Mouse (Mus musculus): ENCODE results near the gene Btn2a2. TPM values are rescaled to one million over a fixed set of nuclear protein-coding genes. Genes with fewer than 3 reads are reported as not detected.

Gene Btn2a2
- total RNA-seq, 4 experiments from 2014 or later, result not detected

DNA sequence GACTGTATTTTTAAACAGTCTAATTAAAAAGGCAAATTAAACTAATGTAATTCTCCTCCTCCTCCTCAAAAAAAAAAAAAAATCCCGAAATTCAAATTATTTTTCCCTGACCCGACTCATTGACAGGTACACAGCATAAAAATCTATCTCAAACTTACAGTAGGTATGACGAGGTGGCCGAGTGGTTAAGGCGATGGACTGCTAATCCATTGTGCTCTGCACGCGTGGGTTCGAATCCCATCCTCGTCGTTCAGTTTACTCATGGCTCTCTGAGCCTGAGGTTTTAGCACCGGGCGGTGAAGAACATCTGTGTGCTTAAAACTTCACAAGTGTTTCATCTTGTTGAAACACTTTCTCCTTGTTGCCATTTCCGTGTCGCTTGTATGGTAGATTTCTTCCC is 33.0 kb upstream of the Btn2a2 start:
- peak; percentile 77 for DNase-seq

DNA sequence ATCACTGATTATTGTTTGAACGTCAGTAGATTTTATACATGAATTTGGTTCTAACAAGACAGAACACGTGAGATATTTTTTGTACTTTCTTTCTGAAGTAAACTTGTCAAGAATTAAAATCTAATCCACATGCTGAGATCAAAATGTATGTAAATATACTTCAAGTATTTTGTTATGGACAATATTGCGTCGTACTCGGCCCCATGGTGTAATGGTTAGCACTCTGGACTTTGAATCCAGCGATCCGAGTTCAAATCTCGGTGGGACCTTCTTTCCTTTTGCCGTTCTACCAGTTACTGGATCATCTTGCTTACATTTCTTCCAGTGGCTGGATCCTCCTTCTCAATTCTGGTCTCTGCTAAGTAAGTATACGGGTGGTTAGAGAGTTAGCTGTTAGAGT is 30.8 kb upstream of the Btn2a2 start:
- peak; percentile 77 for DNase-seq

DNA sequence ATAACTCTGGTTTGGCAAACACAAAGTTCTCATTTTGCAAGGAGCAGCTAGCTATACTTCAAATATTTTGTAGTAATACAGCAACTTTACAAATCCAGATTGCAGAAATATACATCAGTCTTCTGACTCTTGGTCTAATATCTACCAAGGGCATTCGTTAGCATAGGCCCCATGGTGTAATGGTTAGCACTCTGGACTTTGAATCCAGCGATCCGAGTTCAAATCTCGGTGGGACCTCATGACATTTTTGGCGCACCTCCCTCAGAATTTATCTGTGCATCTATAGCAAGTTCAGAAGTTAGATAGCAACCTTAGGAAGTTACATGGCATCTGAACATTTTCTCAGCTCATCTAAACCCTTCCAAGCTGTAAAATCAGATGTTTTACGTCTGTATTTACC is 30.2 kb upstream of the Btn2a2 start:
- DNase-seq, result peak; percentile 70

- DNase-seq, result no peak
Measured at GRCm38 (mm10) chr13:23518295-23518603, 29.6 kb upstream of the Btn2a2 start.

DNA sequence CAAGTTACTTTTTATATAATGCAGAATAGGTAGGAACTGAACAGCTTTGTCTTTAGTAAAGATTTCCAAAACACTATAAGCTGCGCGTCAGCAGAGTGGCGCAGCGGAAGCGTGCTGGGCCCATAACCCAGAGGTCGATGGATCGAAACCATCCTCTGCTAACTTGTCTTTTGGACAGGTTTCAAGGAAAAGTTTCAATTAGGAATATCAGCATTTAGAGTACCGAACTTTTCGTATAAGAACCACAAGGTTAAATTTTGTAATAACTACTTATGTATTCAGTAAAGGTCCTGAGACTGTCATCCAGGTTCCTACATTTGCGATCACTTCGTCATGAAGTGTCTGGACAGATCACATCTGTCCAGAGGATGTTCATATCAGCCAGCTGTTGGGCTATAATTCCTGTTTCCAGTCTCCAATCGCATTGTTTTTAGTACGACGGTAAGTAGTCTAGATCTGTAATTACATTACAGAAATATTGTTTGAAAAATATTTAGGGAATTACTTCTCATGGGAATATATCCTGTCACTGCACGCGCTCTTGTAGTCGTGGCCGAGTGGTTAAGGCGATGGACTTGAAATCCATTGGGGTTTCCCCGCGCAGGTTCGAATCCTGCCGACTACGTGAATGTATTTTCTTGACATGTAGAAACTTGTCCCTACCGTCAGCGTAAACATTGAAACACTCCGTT is 29.1 kb upstream of the Btn2a2 start:
- peak; percentile 86 for DNase-seq

DNA sequence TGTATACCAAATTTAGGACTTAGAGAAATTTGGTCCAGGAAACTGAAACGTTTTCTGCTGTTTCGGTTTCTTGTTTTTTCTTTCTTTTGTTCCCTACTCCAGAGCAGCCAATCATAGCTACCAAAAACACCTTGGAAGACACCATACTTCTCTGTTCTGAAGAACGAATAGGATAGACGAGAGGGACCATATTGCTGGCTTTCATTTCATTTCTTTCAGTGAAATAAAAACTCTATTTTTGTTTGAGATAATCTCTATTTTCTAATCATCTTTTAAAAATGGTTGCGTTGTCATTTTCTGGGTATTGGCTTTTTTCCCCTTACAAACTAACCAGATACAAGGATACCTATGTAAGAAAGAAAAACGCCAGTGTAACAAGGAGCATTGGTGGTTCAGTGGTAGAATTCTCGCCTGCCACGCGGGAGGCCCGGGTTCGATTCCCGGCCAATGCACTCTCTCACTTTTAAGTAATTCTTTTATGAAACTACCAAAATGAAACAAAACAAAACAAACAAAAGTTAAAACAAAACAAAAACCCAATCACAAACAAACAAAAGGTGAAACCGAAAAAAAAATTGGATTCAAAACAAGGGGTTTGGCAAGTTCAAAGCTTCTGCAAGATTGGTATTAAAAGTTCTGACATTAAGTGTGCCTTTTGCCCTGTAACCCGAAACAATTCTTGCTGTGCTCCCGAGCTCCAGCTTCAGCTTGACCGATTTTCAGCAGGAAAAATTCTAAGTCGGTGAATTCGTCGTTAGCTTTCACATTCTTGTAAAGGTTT is 28.4 kb upstream of the Btn2a2 start:
- DNase-seq, result peak; percentile 48

- no peak for DNase-seq
Measured at GRCm38 (mm10) chr13:23515826-23516620, 27.4 kb upstream of the Btn2a2 start.

- DNase-seq, result no peak
Measured at GRCm38 (mm10) chr13:23515281-23515680, 26.6 kb upstream of the Btn2a2 start.

- no peak for DNase-seq
Measured at GRCm38 (mm10) chr13:23513517-23513916, 24.9 kb upstream of the Btn2a2 start.

GRCm38 (mm10) chr13:23510127-23510526 is 21.5 kb upstream of the Btn2a2 start:
- DNase-seq, result no peak

DNA sequence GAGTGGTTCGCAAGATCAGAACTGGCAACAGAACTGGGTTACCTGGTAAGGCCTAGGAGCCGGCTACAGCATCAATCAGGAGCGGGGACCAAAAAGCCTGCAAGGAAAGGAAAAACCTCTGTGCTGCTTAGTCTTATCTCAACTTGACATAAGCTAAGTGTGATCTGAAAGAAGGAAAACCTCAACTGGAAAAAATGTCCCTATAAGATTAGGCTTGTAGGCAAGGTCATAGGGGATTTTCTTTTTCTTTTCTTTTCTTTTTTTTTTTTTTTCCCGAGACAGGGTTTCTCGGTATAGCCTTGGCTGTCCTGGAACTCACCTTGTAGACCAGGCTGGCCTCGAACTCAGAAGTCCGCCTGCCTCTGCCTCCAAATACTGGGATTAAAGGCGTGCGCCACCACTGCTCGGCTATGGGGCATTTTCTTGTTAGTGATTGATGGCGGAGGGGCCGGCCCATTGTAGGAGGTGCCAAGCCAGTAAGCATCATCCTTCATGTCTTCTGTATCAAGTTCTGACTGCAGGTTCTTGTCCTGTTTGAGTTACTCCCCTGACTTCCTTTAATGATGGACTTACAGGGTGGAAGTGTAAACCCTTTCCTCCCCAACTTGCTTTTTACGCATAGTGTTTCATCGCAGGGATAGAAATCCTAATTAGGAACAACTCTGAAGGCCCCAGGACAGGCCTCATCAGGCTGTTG is 18.3 kb upstream of the Btn2a2 start:
- no peak for DNase-seq

DNA sequence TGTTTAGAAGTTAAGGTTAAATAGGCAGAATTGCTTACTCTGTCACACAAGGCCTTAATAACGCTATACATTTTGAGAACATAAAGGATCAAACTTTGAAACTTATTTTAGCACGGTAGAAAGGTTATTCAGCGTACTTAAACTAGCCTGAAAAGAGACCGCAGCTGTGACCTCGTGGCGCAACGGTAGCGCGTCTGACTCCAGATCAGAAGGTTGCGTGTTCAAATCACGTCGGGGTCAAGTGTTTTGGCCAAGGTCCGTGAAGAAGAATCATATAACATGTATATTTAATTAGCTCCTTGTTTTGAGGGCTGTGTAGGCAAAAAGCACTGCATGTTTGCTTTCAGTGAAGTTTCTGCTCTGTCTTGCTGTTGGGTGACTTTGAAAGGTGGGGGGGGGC is 17.7 kb upstream of the Btn2a2 start:
- DNase-seq, result peak; percentile 26

- no peak for DNase-seq
Measured at GRCm38 (mm10) chr13:23505662-23506345, 17.1 kb upstream of the Btn2a2 start.

GRCm38 (mm10) chr13:23503797-23504196 is 15.1 kb upstream of the Btn2a2 start:
- no peak for DNase-seq

DNA sequence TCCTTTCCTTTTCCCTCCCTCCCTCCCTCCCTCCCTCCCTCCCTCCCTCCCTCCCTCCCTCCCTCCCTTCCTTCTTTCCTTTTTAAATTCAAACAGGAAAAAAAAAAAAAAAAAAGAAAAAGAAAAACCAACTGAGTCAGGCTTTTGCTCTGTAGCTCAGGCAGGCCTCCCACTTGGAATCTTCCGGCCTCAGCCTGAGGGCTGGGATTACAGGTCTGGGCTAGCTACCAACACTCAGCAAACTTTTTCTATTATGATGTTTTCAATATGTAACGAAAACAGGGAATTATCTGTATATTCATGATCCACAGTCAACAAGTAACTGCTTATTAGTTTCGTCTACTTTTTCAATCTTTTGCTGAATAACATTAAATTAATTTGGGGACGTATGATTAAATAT is 14.3 kb upstream of the Btn2a2 start:
- DNase-seq, result no peak

- DNase-seq, result no peak
Measured at GRCm38 (mm10) chr13:23502031-23502567, 13.4 kb upstream of the Btn2a2 start.

DNA sequence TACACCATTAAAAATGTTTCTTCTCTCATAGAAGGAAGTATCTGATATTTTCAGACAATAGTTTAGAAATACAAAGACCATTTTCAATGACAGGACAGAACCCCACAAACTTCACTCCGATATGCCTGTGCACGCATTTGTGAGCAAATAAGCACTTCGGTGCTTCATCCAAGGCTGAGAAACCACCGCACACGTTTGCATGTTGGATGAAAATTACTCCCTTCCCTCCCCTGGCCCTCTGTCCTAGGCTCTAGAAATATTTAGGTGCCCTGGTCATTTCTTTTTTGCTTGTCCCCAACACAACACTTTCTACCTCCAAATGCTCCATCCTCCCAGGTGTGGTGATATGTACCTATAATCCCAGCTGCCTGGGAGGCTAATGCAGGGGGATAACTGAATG is 12.9 kb upstream of the Btn2a2 start:
- no peak for DNase-seq

DNA sequence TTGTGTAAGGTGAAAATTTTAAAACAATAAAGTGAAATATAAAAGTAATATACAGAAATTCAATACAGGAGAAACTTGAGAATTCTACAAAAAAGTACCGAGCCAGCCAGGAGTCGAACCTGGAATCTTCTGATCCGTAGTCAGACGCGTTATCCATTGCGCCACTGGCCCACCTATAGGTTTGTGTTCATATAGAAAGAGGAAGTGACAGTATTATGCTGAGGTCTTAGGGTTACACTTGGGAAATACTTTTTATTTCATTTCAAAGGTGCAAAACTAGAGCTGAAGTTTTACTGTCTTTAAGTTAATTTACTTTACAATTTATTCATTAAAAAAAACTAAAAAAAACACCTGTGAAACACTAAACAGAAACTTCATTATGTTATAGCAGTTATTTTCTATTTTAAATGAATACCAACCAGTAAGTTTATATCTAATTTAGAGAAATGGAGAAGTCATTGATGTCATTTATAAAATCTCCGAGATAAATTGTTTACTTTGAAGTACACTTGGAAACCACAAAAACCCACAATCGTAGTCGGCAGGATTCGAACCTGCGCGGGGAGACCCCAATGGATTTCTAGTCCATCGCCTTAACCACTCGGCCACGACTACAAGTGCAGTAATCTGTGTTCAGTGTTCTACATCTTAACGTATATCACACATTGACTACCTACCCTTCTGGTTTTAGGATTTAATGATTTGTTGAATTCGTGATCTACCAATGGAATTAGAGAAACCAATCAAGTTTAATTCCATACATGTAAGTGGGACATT is 12.0 kb upstream of the Btn2a2 start:
- DNase-seq, result no peak

DNA sequence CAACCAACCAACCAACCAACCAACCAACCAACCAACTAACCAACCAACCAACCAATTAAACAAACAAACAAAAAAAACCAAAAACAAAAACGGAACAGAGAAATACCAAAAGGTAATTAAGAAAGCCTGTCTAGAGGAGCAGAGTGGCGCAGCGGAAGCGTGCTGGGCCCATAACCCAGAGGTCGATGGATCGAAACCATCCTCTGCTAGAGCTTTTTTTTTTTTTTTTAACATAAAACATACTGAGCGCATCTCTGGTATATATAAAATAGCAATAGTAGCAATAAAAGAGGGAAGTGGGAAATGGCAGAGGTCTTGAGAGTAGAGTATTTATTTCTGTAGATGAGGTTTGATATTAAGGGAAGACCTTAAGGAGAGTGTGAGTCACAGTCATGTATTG is 11.3 kb upstream of the Btn2a2 start:
- DNase-seq, result no peak

DNA sequence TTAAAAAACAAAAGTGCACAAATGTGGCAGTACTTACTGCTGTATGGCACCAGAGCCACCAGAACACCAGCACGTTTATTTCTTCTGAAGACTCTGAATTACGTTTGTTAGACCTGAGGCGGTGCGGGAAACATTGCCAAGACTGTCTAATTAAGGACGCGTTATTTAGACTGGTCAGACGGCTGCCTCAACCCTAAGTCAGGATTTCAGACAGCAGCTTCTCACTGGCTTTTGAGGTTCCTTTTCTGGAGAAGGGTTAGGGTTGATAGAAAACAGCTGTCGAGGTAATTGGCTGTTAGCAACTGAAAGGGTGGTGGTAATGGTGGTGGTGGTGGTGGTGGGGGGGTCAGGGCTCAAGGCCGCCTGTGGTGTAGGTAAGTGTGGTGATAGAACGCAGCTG is 10.0 kb upstream of the Btn2a2 start:
- no peak for DNase-seq

- DNase-seq, result no peak
Measured at GRCm38 (mm10) chr13:23497656-23498321, 9.1 kb upstream of the Btn2a2 start.

All from adrenal gland, adult 8-10 months (tissue).